Comparison of ENCODE assay signal across 9 mouse cellular contexts in genomic region chr11:101937108-101937507, GRCm38 (mm10). TPM values are rescaled to one million over a fixed set of nuclear protein-coding genes. Genes with fewer than 3 reads are reported as not detected.
A peak's percentile ranks its signal among the peaks of the same experiment; 100 is the strongest.
DNase-seq lines count a peak whose midpoint lies in the region; ATAC-seq and TF ChIP-seq lines count a peak whose summit lies in the region.
"Had no signal": no experiment of that assay in that cellular context is flagged by ENCODE, and none has a peak within 500 bp of the region (broad histone marks: within the 10 kb centered on the region; RNA-seq: fewer than 3 reads in every experiment).

No protein-coding gene starts in this region.

- H3K4me2 ChIP-seq in heart, embryonic 16.5 days (ENCODE audit: low read depth, low read length), result peak overlapping the region; percentile 86
- peak overlapping the region; percentile 80 for H3K4me2 ChIP-seq in limb, embryonic 13.5 days (replicated peaks)
- peak overlapping the region; percentile 72 for H3K4me2 ChIP-seq in neural tube, embryonic 13.5 days

- peak overlapping the region; percentile 77 for H3K9ac ChIP-seq in heart, embryonic 16.5 days (ENCODE audit: low read length)
- H3K9ac ChIP-seq in limb, embryonic 13.5 days, result peak overlapping the region; percentile 68
- H3K9ac ChIP-seq in neural tube, embryonic 13.5 days, result peak overlapping the region; percentile 69

- no peak for ATAC-seq in heart, embryonic 16.5 days (replicated peaks; ENCODE audit: extremely low read depth, insufficient read depth, low FRiP score)
- no peak for ATAC-seq in limb, embryonic 13.5 days (ENCODE audit: low FRiP score, low read depth)
- 0 out of 2 replicates have a peak, but pooled peaks have one; percentile 51 for ATAC-seq in neural tube, embryonic 13.5 days (ENCODE audit: low read depth)
- no peak for ATAC-seq in activated CD4-positive, CD25-positive, alpha-beta regulatory T cell, adult 4 months

- peak overlapping the region; percentile 87 for H3K4me3 ChIP-seq in cerebellum, adult 2 months (replicated peaks; ENCODE audit: insufficient read depth, low read depth, low read length)
- H3K4me3 ChIP-seq in brown adipose tissue, adult 24 weeks (ENCODE audit: insufficient read depth, low read depth, low read length), result peak overlapping the region; percentile 51
- H3K4me3 ChIP-seq in heart, embryonic 16.5 days (ENCODE audit: low read length), result peak overlapping the region; percentile 51
- H3K4me3 ChIP-seq in limb, embryonic 13.5 days, result peak overlapping the region; percentile 44
- peak overlapping the region; percentile 40 for H3K4me3 ChIP-seq in neural tube, embryonic 13.5 days

- peaks cover 17% of the 10 kb centered on the region for H3K4me1 ChIP-seq in cerebellum, adult 2 months (ENCODE audit: control insufficient read depth, insufficient read depth, low read length)
- H3K4me1 ChIP-seq in brown adipose tissue, adult 24 weeks (ENCODE audit: control insufficient read depth, insufficient read depth, insufficient read length, low read length), result peaks cover 2% of the 10 kb centered on the region; the same call in 1 of the 2 replicates
- H3K4me1 ChIP-seq in heart, embryonic 16.5 days (ENCODE audit: control insufficient read depth, insufficient read depth, low read length), result peaks cover 9% of the 10 kb centered on the region
- H3K4me1 ChIP-seq in limb, embryonic 13.5 days, result peaks cover 12% of the 10 kb centered on the region
- peaks cover 21% of the 10 kb centered on the region for H3K4me1 ChIP-seq in neural tube, embryonic 13.5 days (replicated peaks)

- peak overlapping the region; percentile 69; the same call in 1 of the 2 replicates for H3K27ac ChIP-seq in cerebellum, adult 2 months (ENCODE audit: insufficient read depth, low read length)
- H3K27ac ChIP-seq in brown adipose tissue, adult 24 weeks (replicated peaks; ENCODE audit: low read depth, low read length), result no peak overlapping the region
- 0 out of 2 replicates have a peak overlapping the region, but pooled peaks have one; percentile 20 for H3K27ac ChIP-seq in heart, embryonic 16.5 days (ENCODE audit: low read length)
- H3K27ac ChIP-seq in limb, embryonic 13.5 days, result no peak overlapping the region
- H3K27ac ChIP-seq in neural tube, embryonic 13.5 days (replicated peaks), result no peak overlapping the region

- no peaks in the 10 kb centered on the region for H3K27me3 ChIP-seq in cerebellum, adult 2 months (ENCODE audit: control insufficient read depth, insufficient read depth, low read length)
- H3K27me3 ChIP-seq in heart, embryonic 16.5 days (ENCODE audit: control insufficient read depth, insufficient read depth, low read length), result 0 out of 2 replicates have a peak, but pooled peaks cover 6% of the 10 kb centered on the region
- H3K27me3 ChIP-seq in limb, embryonic 13.5 days, result peaks cover 52% of the 10 kb centered on the region
- peaks cover 37% of the 10 kb centered on the region for H3K27me3 ChIP-seq in neural tube, embryonic 13.5 days

- WGBS in cerebellum, adult 2 months, result 1% methylated on average over 32 of the region's 32 CpGs
- WGBS in heart, embryonic 16.5 days, result under 1% methylated on average over 32 of the region's 32 CpGs
- under 1% methylated on average over 32 of the region's 32 CpGs for WGBS in limb, embryonic 13.5 days
- WGBS in neural tube, embryonic 13.5 days, result under 1% methylated on average over 32 of the region's 32 CpGs

- H3K9me3 ChIP-seq in heart, embryonic 16.5 days (replicated peaks; ENCODE audit: control insufficient read depth, low read length), result no peaks in the 10 kb centered on the region
- no peaks in the 10 kb centered on the region for H3K9me3 ChIP-seq in limb, embryonic 13.5 days
- no peaks in the 10 kb centered on the region for H3K9me3 ChIP-seq in neural tube, embryonic 13.5 days

- no peak for TF ChIP-seq POLR2A in cerebellum, adult 2 months (IDR thresholded peaks at IDR 0.05; ENCODE audit: borderline replicate concordance, insufficient read depth, low read length)

- no peaks in the 10 kb centered on the region for H3K36me3 ChIP-seq in heart, embryonic 16.5 days (ENCODE audit: control insufficient read depth, insufficient read depth)
- no peaks in the 10 kb centered on the region for H3K36me3 ChIP-seq in limb, embryonic 13.5 days
- H3K36me3 ChIP-seq in neural tube, embryonic 13.5 days, result no peaks in the 10 kb centered on the region

- no peak for TF ChIP-seq CTCF in cerebellum, adult 2 months (IDR thresholded peaks at IDR 0.05; ENCODE audit: borderline replicate concordance, insufficient read depth, low read depth, low read length)

- peak; percentile 36 to 46 for DNase-seq in cerebellum, adult 2 months
- no peak for DNase-seq in cerebellum, adult 8-10 months
- no peak for DNase-seq in layer of hippocampus, postnatal 10 days (ENCODE audit: low spot score in 2 of 2)

RNA-seq across cellular contexts. Expression of gene Sost, which starts 29.7 kb away (rescaled TPM):
- polyA plus RNA-seq in cerebellum, adult 2 months (2012; rRNA removed), result 1.4 and 1.7 TPM in 2 replicates
- not detected in 2 replicates for polyA plus RNA-seq in brown adipose tissue, adult 24 weeks (2012; ENCODE audit: insufficient read depth, insufficient read length, missing spikeins)
- polyA plus RNA-seq in heart, embryonic 16.5 days (2015; fragmentation: Nextera tagmentation; extraction: Ambion mirVana), result 2.3 and 2.4 TPM in 2 replicates
- 0.38 TPM in 2 replicates for polyA plus RNA-seq in limb, embryonic 13.5 days (2015; fragmentation: Nextera tagmentation; extraction: Ambion mirVana)
- polyA plus RNA-seq in neural tube, embryonic 13.5 days (2015; fragmentation: Nextera tagmentation; extraction: Ambion mirVana), result 0.08 and 0.14 TPM in 2 replicates
- total RNA-seq in layer of hippocampus, postnatal 10 days (2021), result under 1 TPM in 1 of 2 experiments, not detected in 1; 0.23 TPM
- not detected for polyA plus RNA-seq in activated CD4-positive, CD25-positive, alpha-beta regulatory T cell, adult 4 months (2017; shearing (Covaris generic))

RNA-seq across cellular contexts. Expression of gene Meox1, which starts 42.9 kb away (rescaled TPM):
- 1.5 and 1.8 TPM in 2 replicates for polyA plus RNA-seq in cerebellum, adult 2 months (2012; rRNA removed)
- 3.8 and 4.4 TPM in 2 replicates for polyA plus RNA-seq in brown adipose tissue, adult 24 weeks (2012; ENCODE audit: insufficient read depth, insufficient read length, missing spikeins)
- polyA plus RNA-seq in heart, embryonic 16.5 days (2015; fragmentation: Nextera tagmentation; extraction: Ambion mirVana), result 14.9 and 15.0 TPM in 2 replicates
- polyA plus RNA-seq in limb, embryonic 13.5 days (2015; fragmentation: Nextera tagmentation; extraction: Ambion mirVana), result 17.1 and 20.8 TPM in 2 replicates
- polyA plus RNA-seq in neural tube, embryonic 13.5 days (2015; fragmentation: Nextera tagmentation; extraction: Ambion mirVana), result 1.4 and 2.5 TPM in 2 replicates
- 1 to 10 TPM; 2.9 to 3.6 TPM for total RNA-seq in layer of hippocampus, postnatal 10 days (2021)
- not detected for polyA plus RNA-seq in activated CD4-positive, CD25-positive, alpha-beta regulatory T cell, adult 4 months (2017; shearing (Covaris generic))

RNA-seq across cellular contexts. Expression of gene Cfap97d1, which starts 47.0 kb away (rescaled TPM):
- not detected in 2 replicates for polyA plus RNA-seq in cerebellum, adult 2 months (2012; rRNA removed)
- not detected in 2 replicates for polyA plus RNA-seq in brown adipose tissue, adult 24 weeks (2012; ENCODE audit: insufficient read depth, insufficient read length, missing spikeins)
- not detected in 2 replicates for polyA plus RNA-seq in heart, embryonic 16.5 days (2015; fragmentation: Nextera tagmentation; extraction: Ambion mirVana)
- not detected in 2 replicates for polyA plus RNA-seq in limb, embryonic 13.5 days (2015; fragmentation: Nextera tagmentation; extraction: Ambion mirVana)
- polyA plus RNA-seq in neural tube, embryonic 13.5 days (2015; fragmentation: Nextera tagmentation; extraction: Ambion mirVana), result not detected in 2 replicates
- not detected for total RNA-seq in layer of hippocampus, postnatal 10 days (2021)
- not detected for polyA plus RNA-seq in activated CD4-positive, CD25-positive, alpha-beta regulatory T cell, adult 4 months (2017; shearing (Covaris generic))
- polyA plus RNA-seq: C2C12 had no signal

RNA-seq across cellular contexts. Expression of gene Dusp3, which starts 49.7 kb away (rescaled TPM):
- 86.0 and 98.5 TPM in 2 replicates for polyA plus RNA-seq in cerebellum, adult 2 months (2012; rRNA removed)
- 66.5 and 75.1 TPM in 2 replicates for polyA plus RNA-seq in brown adipose tissue, adult 24 weeks (2012; ENCODE audit: insufficient read depth, insufficient read length, missing spikeins)
- 57.3 and 58.8 TPM in 2 replicates for polyA plus RNA-seq in heart, embryonic 16.5 days (2015; fragmentation: Nextera tagmentation; extraction: Ambion mirVana)
- polyA plus RNA-seq in limb, embryonic 13.5 days (2015; fragmentation: Nextera tagmentation; extraction: Ambion mirVana), result 18.6 and 19.4 TPM in 2 replicates
- polyA plus RNA-seq in neural tube, embryonic 13.5 days (2015; fragmentation: Nextera tagmentation; extraction: Ambion mirVana), result 19.7 and 20.2 TPM in 2 replicates
- total RNA-seq in layer of hippocampus, postnatal 10 days (2021), result 100 to 1,000 TPM; 121 to 127 TPM
- 1 to 10 TPM; 1.3 to 1.9 TPM for polyA plus RNA-seq in activated CD4-positive, CD25-positive, alpha-beta regulatory T cell, adult 4 months (2017; shearing (Covaris generic))

Comparison
In these comparisons a context has a peak if more than half of its experiments do, and no peak if none do; other contexts are left out.
1. DNase-seq: peak in cerebellum, adult 2 months (2 of 2); none in cerebellum, adult 8-10 months (single experiment) and layer of hippocampus, postnatal 10 days (0 of 2).
2. H3K27ac ChIP-seq: peak in cerebellum, adult 2 months (single experiment) and heart, embryonic 16.5 days (single experiment); none in brown adipose tissue, adult 24 weeks (single experiment), limb, embryonic 13.5 days (single experiment) and neural tube, embryonic 13.5 days (single experiment).
3. Peak in every context shown above with its lines, with median percentiles within 50 percentile points of each other: H3K4me3 ChIP-seq, H3K4me2 ChIP-seq and H3K9ac ChIP-seq.